Mouse (Mus musculus): ENCODE data around the gene Rbm4.

GRCm38 (mm10) chr19:4833977-4834376 lies 40.3 kb upstream of the Rbm4 start:
- TF ChIP-seq CTCF (IDR thresholded peaks at IDR 0.05; ENCODE audit: low read depth, low read length) (no peak), POLR2A (IDR thresholded peaks at IDR 0.05; ENCODE audit: extremely low read depth, insufficient read depth, low read length) (no peak)
